Mouse (Mus musculus) embryonic fibroblast, embryonic 13.5 days (primary cell): ENCODE data around the gene AI467606.

ENCODE experiments used
- CTCF ChIP-seq: IDR thresholded peaks from 2 replicates; pipeline ENCODE4 v1.5.1; 2011; ENCODE audit warnings: mild to moderate bottlenecking, control low read depth, low read length, moderate library complexity, borderline replicate concordance; ENCODE audit not compliant: insufficient read depth
- POLR2A ChIP-seq: IDR thresholded peaks from 2 replicates; pipeline ENCODE4 v1.6.1; 2011; ENCODE audit warnings: low read depth, mild to moderate bottlenecking, control low read depth, low read length, moderate library complexity

DNA sequence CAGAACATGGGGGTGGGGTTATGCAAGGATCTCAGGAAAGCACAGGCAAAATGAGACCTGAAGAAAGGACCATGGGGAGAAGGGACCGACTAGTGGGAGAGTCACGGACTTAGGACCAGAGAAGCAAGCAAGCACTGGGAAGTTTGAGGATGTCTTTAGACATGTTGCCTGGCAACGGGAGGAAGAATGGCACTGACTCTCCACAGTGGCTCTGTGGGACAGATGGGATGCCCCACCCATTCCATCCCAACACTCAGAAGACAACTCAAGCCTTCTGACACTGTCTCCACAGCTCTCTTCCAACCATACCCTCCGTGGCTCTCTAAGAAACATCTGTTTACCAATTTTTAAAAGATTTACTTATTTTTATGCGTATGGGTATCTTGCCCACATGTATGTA is 42.0 kb downstream of the AI467606 start:
- no peak for TF ChIP-seq CTCF
- no peak for TF ChIP-seq POLR2A
